Mouse (Mus musculus): ENCODE results near the gene Hcrtr1.

- no peak for TF ChIP-seq HCFC1 (IDR thresholded peaks at IDR 0.05; ENCODE audit: borderline replicate concordance, insufficient read depth, low read length)
- TF ChIP-seq ZC3H11A (IDR thresholded peaks at IDR 0.05; ENCODE audit: borderline replicate concordance, low read depth, low read length): no peak
- no peak for TF ChIP-seq ZNF384 (IDR thresholded peaks at IDR 0.05; ENCODE audit: low read depth, low read length)
These were observed 15.1 kb upstream of the Hcrtr1 start for GRCm38 (mm10) chr4:130154250-130154649.
